Mouse (Mus musculus): Measurements from ENCODE around the gene Fabp6. TPM values are rescaled to one million over a fixed set of nuclear protein-coding genes. Genes with fewer than 3 reads are reported as not detected.
A peak's percentile ranks its signal among the peaks of the same experiment; 100 is the strongest.

Fabp6 gene
- total RNA-seq, 2 experiments from 2014 or later: not detected

DNA sequence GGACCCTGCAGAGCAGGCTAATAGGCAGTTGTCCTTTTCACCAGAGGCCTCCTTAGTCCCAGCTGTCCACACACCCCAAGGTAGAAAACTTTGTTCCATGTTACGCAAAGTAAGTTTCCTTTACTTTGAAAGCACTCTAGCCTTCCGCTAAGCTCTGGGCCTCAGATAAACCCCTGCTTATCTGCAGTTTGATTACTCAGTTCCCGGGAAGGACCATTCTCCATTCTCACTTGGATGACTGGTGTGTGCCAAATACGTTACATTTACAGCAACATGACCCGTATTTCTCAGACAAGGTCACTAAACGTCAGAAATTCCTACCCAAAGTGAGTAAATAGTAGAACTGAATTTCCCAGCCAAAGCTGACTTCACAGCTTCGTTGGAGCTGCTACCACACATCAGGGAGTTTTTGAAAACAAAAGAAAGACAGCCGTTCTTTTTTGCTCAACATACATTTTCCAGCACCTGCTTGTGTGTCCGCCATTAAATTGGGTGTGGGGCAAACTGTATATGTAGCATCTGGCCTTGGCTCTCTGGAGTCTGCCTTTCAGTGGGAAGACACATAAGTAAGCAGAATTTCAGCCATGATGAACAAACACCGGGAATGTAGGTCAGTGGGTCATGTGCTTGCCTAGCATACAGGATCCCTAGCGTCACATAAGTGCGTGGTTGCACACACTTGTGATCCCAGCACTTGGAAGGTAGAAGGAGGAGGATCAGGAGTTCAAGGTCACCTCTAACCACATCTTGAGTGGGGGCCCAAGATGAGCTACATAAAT, 52.5 kb downstream of the Fabp6 start:
- no peak for DNase-seq (ENCODE audit: low spot score in 2 of 2)

DNA sequence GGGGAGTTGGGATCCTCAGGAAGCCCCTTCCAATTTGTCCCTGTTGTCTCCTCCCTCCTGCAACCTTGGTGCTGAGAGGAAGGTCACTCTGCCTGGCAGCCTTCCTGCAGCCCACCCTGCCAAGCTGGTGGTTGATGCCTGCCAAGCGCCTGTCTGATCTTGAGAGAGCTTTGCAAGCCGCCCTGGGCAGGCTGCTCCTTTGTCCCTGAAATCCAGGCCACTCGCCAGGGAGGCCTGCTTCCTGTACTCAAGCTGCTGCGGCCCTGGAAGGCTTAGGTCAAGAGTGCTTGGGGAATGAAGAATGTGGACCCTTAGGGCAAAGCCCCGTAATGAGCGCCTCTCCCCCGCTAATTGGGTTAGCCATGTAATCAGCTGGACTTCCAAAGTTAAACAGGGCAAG, 53.2 kb downstream of the Fabp6 start:
- DNase-seq (ENCODE audit: low spot score in 2 of 2): peak; percentile 79 to 84

DNA sequence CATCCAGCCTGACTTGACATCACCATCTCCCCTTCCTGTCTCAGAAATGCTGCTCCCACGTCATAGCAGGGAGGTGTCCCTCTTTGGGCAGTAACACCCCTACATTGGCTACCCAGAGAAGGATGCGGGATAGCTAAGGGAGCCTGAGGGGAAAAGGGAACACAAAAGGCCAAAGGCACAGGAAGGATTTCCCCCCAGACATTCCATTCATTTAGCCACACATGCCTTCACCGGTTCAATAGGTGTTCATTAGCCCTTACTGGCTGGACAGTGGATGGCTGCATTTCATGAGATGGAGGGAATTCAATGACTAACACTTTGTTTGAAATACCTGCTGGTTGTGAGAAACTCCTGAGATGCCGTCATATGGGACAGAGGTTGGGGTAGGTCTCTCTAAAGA, 54.7 kb downstream of the Fabp6 start:
- DNase-seq (ENCODE audit: low spot score in 2 of 2): no peak

Other genes with a start within 250 kb of the Fabp6 start
- 10 to 100 TPM; 21.3 to 23.2 TPM for gene Pttg1, start 175.3 kb downstream of the Fabp6 start, total RNA-seq (2021)
- gene Slu7, start 167.8 kb downstream of the Fabp6 start, total RNA-seq (2021): 10 to 100 TPM; 39.4 to 43.8 TPM
- gene C1qtnf2, start 127.3 kb downstream of the Fabp6 start, total RNA-seq (2021): 1 to 10 TPM; 6.8 to 7.4 TPM
- gene Ccnjl, start 72.8 kb downstream of the Fabp6 start, total RNA-seq (2021): 10 to 100 TPM in 1 of 2 experiments, 1 to 10 TPM in 1; 8.8 to 10.1 TPM
- gene 4933415A04Rik, start 14.5 kb downstream of the Fabp6 start, total RNA-seq (2021): 1 to 10 TPM; 1.9 to 2.6 TPM
- 10 to 100 TPM; 66.0 to 70.0 TPM for gene Pwwp2a, start 80.5 kb upstream of the Fabp6 start, total RNA-seq (2021)
- gene Ttc1, start 146.5 kb upstream of the Fabp6 start, total RNA-seq (2021): 10 to 100 TPM; 49.1 to 53.0 TPM